Mouse (Mus musculus): ENCODE results near the gene Ankrd13a.

DNA sequence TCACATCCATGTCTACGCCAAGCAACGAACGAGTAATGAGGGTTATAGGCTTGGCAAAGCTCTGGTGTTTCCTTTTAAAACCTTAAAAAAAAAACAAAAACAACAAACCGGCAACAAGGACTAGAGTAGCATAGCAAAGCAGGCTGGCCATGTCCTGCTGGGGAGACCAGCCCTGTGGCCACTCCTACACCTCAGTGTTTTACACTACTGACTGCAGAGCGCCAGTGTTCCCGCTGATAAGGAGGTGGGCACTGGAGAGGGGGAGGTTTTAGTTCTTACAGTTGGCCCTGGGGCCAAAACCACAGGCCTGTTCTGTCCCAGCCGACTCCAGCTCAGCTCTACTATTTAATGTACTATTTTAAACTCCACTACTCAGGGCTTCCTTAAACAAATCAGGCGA lies 33.0 kb downstream of the Ankrd13a start:
- TF ChIP-seq CTCF (IDR thresholded peaks at IDR 0.05; ENCODE audit: low read depth) (no peak), EP300 (IDR thresholded peaks at IDR 0.05; ENCODE audit: low read depth) (no peak)
